Comparison of ENCODE assay signal across 25 mouse cellular contexts in the genomic region with DNA sequence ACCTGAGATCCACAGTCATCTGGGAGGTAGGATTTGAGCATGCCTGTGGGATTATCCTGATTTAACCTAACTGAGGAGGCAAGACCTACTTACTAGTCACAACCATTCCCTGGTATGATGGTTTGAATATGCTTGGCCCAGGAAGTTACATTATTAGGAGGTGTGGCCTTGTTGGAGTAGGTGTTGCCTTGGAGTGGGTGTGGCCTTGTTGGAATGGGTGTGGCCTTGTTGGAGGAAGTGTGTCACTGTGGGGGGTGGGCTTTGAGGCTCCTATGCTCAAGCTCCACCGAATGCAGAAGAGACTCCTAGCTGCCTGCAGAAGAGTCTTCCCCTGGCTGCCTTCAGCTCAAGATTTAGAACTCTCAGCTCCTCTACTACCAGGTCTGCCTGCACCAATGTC. TPM values are rescaled to one million over a fixed set of nuclear protein-coding genes. Genes with fewer than 3 reads are reported as not detected.
"Had no signal": no experiment of that assay in that cellular context is flagged by ENCODE, and none has a peak within 500 bp of the region (broad histone marks: within the 10 kb centered on the region; RNA-seq: fewer than 3 reads in every experiment).

No protein-coding gene starts in this region.

- DNase-seq: gastrocnemius, postnatal 14 days; gastrocnemius, postnatal 36 days; heart, adult 2 months; heart, postnatal 14 days; heart, postnatal 36 days; kidney, adult 11 months; kidney, adult 8-10 months; kidney, postnatal 10 days; kidney, postnatal 25 days; layer of hippocampus, adult 9-11 months; layer of hippocampus, postnatal 36 days; left cerebral cortex, postnatal 4 days; liver, embryonic 13.5 days; liver, postnatal 0 days had no signal

- H3K27ac ChIP-seq: heart, adult 2 months; heart, embryonic 13.5 days; heart, embryonic 15.5 days; hindbrain, embryonic 13.5 days; hindbrain, embryonic 15.5 days; hindbrain, postnatal 0 days; limb, embryonic 13.5 days; limb, embryonic 15.5 days; liver, embryonic 13.5 days; liver, embryonic 15.5 days had no signal

- H3K36me3 ChIP-seq: heart, embryonic 13.5 days; hindbrain, embryonic 13.5 days; hindbrain, embryonic 15.5 days; limb, embryonic 13.5 days; limb, embryonic 15.5 days; liver, embryonic 13.5 days; liver, embryonic 15.5 days had no signal

- H3K27me3 ChIP-seq: heart, embryonic 13.5 days; heart, embryonic 15.5 days; hindbrain, embryonic 13.5 days; hindbrain, embryonic 15.5 days; limb, embryonic 13.5 days; limb, embryonic 15.5 days; liver, embryonic 13.5 days; liver, embryonic 15.5 days had no signal

- H3K4me1 ChIP-seq: hindbrain, embryonic 13.5 days; hindbrain, embryonic 15.5 days had no signal

- H3K9me3 ChIP-seq: heart, embryonic 13.5 days; heart, embryonic 15.5 days; hindbrain, embryonic 13.5 days; hindbrain, embryonic 15.5 days; limb, embryonic 13.5 days; limb, embryonic 15.5 days; liver, embryonic 13.5 days; liver, embryonic 15.5 days had no signal

- H3K4me3 ChIP-seq: heart, adult 2 months; heart, embryonic 13.5 days; heart, embryonic 15.5 days; hindbrain, embryonic 13.5 days; hindbrain, embryonic 15.5 days; limb, embryonic 13.5 days; limb, embryonic 15.5 days; liver, embryonic 13.5 days; liver, embryonic 15.5 days had no signal

- H3K9ac ChIP-seq: heart, embryonic 13.5 days; heart, embryonic 15.5 days; hindbrain, embryonic 13.5 days; hindbrain, embryonic 15.5 days; limb, embryonic 13.5 days; limb, embryonic 15.5 days; liver, embryonic 13.5 days; liver, embryonic 15.5 days; liver, postnatal 0 days had no signal

RNA-seq across cellular contexts. Expression of a gene that starts 32.1 kb away (rescaled TPM):
- total RNA-seq: hematopoietic stem cell, adult 5-6 weeks; layer of hippocampus, postnatal 36 days; left cerebral cortex, postnatal 25 days; left cerebral cortex, postnatal 4 days had no signal
- polyA plus RNA-seq: liver, adult 2 months; liver, postnatal 0 days had no signal
